Mouse (Mus musculus): ENCODE measurements around the gene Cdk9.

DNA sequence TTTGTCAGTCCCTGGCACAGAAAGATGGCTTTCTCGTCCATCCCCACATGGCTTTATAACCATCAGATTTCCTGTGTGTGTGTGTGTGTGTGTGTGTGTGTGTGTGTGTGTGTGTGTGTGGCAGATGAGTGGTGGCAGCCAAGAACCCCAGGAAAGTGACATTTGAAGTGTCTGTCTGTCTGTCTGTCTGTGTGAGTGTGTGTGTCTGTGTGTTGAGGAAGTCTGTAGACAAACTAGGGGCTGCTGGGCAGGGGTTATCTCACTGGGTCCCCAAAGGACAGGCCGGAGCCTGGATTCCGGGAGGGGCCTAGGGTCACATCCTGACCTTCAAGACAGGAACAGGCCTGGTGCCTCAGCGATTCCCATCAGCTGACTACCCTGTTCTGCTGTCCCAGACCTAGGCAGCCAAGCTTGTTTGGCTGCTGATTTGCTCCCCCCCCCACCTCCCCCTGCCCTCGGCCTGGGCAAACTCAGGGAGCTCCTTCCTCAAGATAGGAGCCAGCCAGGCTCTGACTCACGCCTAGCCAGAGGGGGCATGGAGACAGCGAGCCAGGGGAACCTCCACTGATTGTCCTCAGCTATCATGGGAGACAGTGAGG is 51.3 kb downstream of the Cdk9 start:
- TF ChIP-seq CTCF (IDR thresholded peaks at IDR 0.05; ENCODE audit: low read depth): no peak
- no peak for TF ChIP-seq EP300 (IDR thresholded peaks at IDR 0.05; ENCODE audit: low read depth)

Data from heart, postnatal 0 days (tissue).